Mouse (Mus musculus) ovary, adult 18-20 months (tissue): ENCODE measurements around the gene Lmntd1.

Experiments used
- DNase-seq: peaks from one replicate; pipeline ENCODE4 v3.0.0; 2022; ENCODE audit warnings: low spot score, mixed read lengths

Gene Lmntd1

DNA sequence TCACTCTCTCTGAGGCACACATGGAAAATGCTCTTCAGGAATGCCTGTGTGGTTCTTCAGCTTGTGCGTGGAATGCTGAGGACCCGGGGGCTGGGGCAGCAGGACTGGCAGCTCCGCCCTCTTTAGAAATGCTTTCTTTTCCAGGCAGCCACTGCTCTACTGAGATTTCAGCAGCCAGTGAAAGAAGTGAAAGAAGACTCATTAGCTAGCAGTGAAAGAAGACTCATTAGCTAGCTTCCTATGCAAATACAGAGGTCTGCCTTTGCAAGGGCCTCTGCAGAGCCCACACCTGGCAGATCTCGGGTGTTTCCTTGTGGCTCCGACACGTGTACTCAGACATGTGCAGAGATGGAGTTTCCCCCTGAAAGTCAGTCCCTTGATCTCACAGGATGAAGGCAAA is 234.9 kb downstream of the Lmntd1 start:
- DNase-seq = no peak

GRCm38 (mm10) chr6:145378689-145379088 is 235.4 kb downstream of the Lmntd1 start:
- no peak for DNase-seq

GRCm38 (mm10) chr6:145374372-145374771 is 239.7 kb downstream of the Lmntd1 start:
- DNase-seq = no peak

DNA sequence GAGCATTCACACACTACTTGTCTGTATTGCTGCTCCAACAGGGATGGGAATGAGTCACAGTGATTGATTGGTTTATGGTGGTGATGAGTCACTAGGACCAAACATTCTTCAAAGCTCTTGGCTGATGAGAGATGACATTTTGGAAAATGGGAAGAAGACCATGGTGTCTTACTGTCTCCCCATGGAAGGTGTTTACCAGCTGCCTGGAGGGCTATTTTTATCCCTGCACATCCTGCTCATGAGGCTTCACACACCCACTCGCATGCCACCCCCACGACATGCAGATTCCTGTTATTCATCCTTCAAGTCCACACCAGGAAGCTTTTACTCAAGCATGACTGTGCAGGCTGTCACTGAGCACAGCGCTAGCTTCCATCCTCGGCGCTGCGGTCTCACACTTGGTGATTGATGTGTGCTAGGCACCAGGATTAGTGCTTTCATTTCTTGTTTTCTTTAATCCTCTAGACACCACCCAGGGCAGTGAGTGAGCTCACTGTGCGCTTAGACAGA is 240.4 kb downstream of the Lmntd1 start:
- DNase-seq = no peak

DNA sequence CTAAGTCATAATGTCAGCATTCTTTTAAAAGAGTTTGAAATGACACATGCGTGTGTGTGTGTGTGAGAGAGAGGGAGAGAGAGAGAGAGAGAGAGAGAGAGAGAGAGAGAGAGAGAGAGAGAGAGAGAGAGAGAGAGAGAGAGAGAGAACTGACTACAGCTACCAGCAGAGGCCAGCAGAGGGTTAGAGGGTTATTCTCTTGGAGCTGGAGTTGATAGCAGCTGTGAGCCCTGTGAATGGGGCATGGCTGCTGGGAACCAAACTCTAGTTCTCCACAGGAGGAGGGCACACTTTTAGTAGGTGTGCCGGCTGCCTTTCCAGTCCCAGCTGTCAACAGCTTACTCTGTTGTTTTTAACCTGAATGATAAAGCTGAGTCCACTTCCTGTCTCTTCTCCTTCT is 242.1 kb downstream of the Lmntd1 start:
- DNase-seq = no peak

DNA sequence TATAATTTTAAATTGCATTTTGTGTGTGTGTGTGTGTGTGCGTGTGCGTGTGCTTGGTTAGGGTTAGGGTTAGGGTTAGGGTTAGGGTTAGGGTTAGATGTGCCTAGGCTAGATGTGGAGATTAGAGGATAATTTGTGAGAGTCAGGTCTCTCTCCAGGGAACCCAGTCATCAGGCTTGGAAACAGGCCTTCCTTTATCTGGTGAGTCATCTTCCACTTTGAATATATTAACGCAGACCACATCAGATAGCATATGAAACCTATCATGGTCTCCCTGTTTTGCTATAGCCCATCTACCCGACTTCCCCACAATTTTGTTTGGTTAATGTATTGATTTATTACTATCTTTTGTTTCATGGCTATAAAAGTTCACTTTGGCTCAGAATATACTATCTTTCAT is 242.5 kb downstream of the Lmntd1 start:
- DNase-seq = no peak

- DNase-seq = no peak
Observed at GRCm38 (mm10) chr6:145370302-145370701, 243.8 kb downstream of the Lmntd1 start.

DNA sequence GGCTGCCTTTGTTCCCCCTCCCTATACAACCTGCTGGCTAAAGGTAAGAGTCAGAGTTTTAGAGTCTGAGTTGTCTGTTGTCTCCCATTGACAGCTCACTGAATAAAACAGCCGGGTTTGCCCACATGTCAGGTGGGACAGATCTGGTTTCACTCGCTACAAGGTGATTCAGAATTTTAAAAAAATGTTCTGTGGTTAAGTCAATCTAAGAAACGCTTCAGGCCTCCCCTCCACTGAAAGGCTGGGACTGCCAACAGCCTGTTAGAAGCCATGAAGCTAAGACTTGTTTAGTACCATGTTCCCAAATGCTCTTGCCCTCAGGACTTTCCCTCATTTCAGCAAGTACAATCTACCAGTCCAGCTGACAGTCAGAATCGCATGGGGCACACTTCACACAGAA is 244.8 kb downstream of the Lmntd1 start:
- DNase-seq = no peak

DNA sequence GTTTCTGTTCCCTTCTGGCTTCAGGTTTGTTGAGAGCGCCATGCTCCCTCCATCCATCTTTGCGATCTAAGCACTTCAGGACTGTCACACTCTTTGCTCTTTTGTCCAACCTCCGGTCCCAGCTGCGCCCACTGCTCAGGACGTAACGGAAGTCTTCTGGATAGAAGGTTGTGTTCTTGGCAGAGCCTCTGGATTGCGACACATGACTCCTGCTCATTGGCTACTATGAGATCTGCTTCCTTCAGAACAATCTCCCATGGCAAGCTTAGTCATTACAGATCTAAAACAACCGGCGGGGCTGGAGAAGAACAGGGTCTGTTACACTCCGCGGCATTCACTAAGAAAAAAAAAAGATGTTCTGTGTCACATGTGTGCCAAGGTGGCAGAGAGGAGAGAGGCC is 247.6 kb downstream of the Lmntd1 start:
- DNase-seq = no peak

- DNase-seq = no peak
Observed at GRCm38 (mm10) chr6:145363698-145364097, 250.4 kb downstream of the Lmntd1 start.

- DNase-seq = no peak
Observed at GRCm38 (mm10) chr6:145361109-145361694, 252.9 kb downstream of the Lmntd1 start.

GRCm38 (mm10) chr6:145359470-145360430 is 254.4 kb downstream of the Lmntd1 start:
- DNase-seq = no peak

DNA sequence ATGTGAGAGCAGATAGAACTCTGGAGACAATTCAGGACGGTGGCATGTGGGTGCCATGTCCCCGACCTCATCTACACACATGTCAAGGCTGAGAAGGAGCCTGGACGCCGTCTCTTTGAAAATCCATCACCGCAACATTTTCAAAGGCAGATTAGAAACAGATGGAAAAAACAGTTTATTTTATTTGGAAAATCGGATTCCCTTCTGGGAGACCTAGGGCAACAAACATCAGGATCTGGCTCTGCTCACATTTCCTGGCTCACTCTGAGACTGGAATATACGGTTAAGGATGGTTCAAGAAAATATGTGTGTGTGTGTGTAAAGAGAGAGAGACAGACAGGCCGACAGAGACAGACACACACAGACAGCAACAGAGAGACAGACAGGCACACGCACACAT is 256.1 kb downstream of the Lmntd1 start:
- DNase-seq = no peak

- DNase-seq = no peak
Observed at GRCm38 (mm10) chr6:145353806-145354205, 260.3 kb downstream of the Lmntd1 start.

- DNase-seq = no peak
Observed at GRCm38 (mm10) chr6:145352705-145353104, 261.4 kb downstream of the Lmntd1 start.

GRCm38 (mm10) chr6:145348196-145348915 is 265.8 kb downstream of the Lmntd1 start:
- no peak for DNase-seq

GRCm38 (mm10) chr6:145347641-145348040 is 266.5 kb downstream of the Lmntd1 start:
- DNase-seq = no peak

DNA sequence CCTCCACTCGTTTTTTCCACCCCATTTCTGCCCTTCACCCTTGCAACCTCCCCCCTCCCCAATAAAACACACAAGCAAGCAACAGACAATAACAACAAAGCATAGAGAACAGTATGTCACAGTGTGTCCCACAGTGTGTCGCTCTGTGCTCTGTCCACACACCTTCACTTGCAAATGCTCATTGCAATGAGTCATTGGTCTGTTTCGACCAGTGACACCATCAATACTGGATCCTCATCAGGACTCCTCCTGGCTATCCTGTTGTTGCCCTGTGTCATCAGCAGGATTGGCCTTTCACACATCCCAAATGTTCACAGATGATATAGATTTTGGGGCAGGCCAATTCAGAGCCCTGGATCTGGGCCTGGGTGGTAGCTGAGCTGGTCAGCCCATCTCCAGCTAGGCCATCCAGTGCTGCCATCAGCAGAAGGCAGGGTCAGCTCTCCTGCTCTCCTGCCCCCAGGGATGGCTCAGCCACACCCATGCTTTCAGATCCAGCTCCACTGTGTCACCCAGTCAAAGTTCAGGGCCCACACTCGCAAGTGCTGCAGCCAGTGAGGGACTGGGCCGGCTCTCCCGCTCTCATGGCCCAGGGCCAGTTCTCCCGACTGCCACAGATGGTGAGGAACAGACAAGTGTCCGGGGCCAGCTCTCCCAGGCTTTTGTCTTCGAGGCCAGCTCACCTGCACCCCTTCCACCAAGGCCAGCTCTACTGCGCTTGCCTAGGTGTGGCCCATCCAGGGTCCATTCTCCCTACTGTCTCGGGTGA is 267.1 kb downstream of the Lmntd1 start:
- DNase-seq = no peak

- no peak for DNase-seq
Observed at GRCm38 (mm10) chr6:145346305-145346704, 267.8 kb downstream of the Lmntd1 start.

DNA sequence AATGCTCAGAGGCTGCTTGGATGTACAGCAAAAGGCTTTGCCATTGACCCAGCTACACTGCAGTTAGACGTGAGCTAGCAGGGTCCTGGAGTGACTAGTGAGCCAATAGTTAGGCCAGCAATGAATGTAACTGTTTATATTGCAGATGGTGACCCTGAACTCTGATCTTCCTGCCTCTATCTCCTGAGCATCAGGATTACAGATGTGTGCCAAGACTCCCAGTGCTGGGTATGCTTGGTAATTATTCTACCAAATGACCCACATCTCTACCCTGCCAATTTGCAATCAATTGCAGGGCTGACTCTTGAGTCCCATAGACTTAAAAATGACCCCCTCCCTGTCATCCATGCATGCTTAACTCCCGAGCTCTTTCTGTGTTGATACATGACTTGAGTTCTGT is 269.4 kb downstream of the Lmntd1 start:
- DNase-seq = no peak

GRCm38 (mm10) chr6:145343457-145343856 is 270.7 kb downstream of the Lmntd1 start:
- DNase-seq = no peak

DNA sequence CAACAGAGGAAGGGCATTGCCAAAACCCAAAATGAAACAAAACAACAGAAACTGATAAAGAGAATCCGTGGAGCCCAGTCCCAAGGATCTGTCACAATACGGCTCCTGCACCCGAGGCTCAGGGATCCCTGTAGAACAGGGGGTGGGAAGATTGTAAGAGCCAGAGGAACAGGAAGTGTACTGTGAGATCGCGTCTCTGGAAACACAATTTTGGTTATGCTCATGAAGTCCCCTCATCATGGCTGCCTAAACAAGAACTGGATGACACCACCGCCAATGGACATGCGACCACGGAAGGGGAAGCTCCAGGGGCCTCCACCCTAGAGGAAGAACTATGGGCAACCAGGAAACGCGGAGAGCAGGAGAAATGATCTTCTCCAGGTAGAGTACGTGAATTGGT is 271.3 kb downstream of the Lmntd1 start:
- DNase-seq = no peak
